Mouse (Mus musculus) gastrocnemius, adult 2 months (tissue): ENCODE data around the gene Naa10. TPM values are rescaled to one million over a fixed set of nuclear protein-coding genes. Genes with fewer than 3 reads are reported as not detected.

Experiments used
- DNase-seq: peaks from one replicate; pipeline ENCODE4 v3.0.0; 2022
- H3K27ac ChIP-seq: fragments of 200-600 bp; 2 replicates; pipeline ENCODE4 v1.8.1; 2022; ENCODE audit warnings: mild to moderate bottlenecking
- H3K4me3 ChIP-seq: fragments of 200-600 bp; 2 replicates; pipeline ENCODE4 v1.8.1; 2022; ENCODE audit warnings: mild to moderate bottlenecking, moderate library complexity
- CTCF ChIP-seq: fragments of 200-600 bp; IDR thresholded peaks from 2 replicates; pipeline ENCODE4 v1.8.1; 2022; ENCODE audit warnings: antibody characterized with exemption, mild to moderate bottlenecking, moderate library complexity
- intact Hi-C: fragments of 180-260 bp; cut with DNase I; formaldehyde crosslinking; loops from one replicate; pipeline ENCODE4 v1.15.1; 2025
- long read RNA-seq, 2 experiments: library from polyadenylated mRNA; stranded (forward); transcript quantifications; one replicate each; pipeline ENCODE4 v2.0.0; 2021
- total RNA-seq, 2 experiments: library from RNA; stranded (reverse); gene quantifications; 2 replicates each; pipeline ENCODE4 v1.2.3; 2021

Naa10 gene
- total RNA-seq = 10 to 100 TPM; 51.2 to 63.4 TPM
- long read RNA-seq, experiment 1, transcript Naa10-201 (8 exons, 962 nt) = minor isoform, 8 of 68 reads
- long read RNA-seq, experiment 1, transcript Naa10-204 (8 exons, 1,031 nt) = major isoform, 51 of 68 reads
- long read RNA-seq, experiment 1, partial matches to known transcripts = 1 of 68 reads
- long read RNA-seq, experiment 1, other reads (novel, unspliced or antisense) = 7 of 68 reads
- long read RNA-seq, experiment 2, transcript Naa10-204 (8 exons, 1,031 nt) = major isoform, 51 of 62 reads
- long read RNA-seq, experiment 2, transcript Naa10-201 (8 exons, 962 nt) = minor isoform, 7 of 62 reads
- long read RNA-seq, experiment 2, partial matches to known transcripts = 1 of 62 reads
- long read RNA-seq, experiment 2, other reads (novel, unspliced or antisense) = 2 of 62 reads

- intact Hi-C loops = loop anchor here (5.0 kb wide), 1 partner anchor 40 kb away; no protein-coding TSS in a partner anchor
- DNase-seq = peak; percentile 93
Measured at GRCm38 (mm10) chrX:73921823-73922549, at the start of gene Naa10, which contains the start of gene Arhgap4. Naa10 (minus strand) TSS chrX:73921944. Arhgap4 (minus strand) TSS chrX:73921870.

DNA sequence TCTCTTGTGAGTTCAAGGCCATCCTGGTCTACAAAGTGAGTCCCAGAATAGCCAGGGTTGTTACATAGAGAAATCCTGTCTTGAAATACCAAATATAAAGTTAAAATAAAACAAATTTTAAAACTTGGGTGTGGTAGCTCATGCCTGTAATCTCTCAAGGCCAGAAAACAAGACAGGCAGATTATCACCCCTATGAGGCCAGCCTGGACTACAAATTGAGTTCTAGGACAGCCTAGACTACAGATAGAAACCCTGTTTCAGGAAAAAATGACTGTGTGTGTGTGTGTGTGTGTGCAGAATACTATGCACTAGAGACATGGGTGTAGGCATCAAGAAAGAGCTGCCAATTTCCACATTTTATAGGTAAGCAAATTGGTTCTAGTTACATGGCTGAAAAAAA lies 49.0 kb upstream of the Naa10 start:
- intact Hi-C loops = no loop called here

More at GRCm38 (mm10) chrX:73921823-73922549, at the start of gene Naa10, which contains the start of gene Arhgap4:
- peak within 1 kb of the TSS; percentile 85 for H3K4me3 ChIP-seq
- TF ChIP-seq CTCF = no peak
- peak within 1 kb of the TSS; percentile 91 for H3K27ac ChIP-seq

DNA sequence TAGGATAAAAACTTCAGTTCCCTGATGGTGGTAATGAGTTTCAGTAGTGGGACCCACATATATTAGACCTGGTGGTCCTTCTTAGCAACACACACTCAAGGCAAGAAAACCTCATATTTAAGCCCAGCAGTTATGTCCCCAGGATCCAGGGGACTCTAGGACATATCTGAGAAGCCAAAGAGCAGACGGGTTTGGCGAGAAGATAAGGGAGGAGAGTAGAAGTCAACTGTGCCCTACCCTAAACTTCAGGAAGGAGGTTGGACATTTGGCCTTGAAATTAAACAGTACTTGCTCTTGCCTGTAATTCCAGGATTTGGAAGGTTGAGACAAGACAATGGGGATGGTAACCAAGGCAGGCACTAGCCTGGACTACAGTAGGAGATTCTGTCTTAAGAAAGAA lies 48.0 kb upstream of the Naa10 start:
- no peak for TF ChIP-seq CTCF
- DNase-seq = no peak
- intact Hi-C loops = loop anchor here (5.0 to 10.0 kb wide), 2 partner anchors 275 to 443 kb away; partner anchors contain the start of gene Flna

More for the DNA sequence above, 49.0 kb upstream of the Naa10 start:
- no peak overlapping the region for H3K27ac ChIP-seq
- DNase-seq = no peak
- no peak overlapping the region for H3K4me3 ChIP-seq
- TF ChIP-seq CTCF = no peak

DNA sequence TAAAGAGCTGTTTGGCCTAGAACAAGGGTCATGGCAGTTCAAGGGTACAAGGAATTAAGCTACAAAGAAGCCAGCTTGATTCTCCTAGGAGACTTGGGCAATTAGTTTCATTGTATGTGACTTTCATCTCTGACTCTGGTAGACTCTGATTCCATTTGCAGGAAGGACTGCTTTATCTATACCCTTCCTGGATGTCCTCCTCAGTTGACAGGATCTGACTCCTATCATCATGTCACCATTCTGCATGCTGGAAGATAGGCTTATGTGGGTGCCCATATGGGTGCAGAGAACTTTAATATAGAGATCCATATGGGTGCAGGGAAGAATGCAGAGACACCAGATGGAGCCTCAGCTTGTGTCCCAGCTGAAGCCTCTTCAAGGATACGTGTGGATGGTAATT lies 47.4 kb upstream of the Naa10 start:
- intact Hi-C loops = loop anchor here (5.0 to 10.0 kb wide), 2 partner anchors 276 to 443 kb away; partner anchors contain the start of gene Flna
- TF ChIP-seq CTCF = no peak
- no peak overlapping the region for H3K27ac ChIP-seq
- DNase-seq = no peak
- H3K4me3 ChIP-seq = no peak overlapping the region

More for the DNA sequence above, 48.0 kb upstream of the Naa10 start:
- H3K4me3 ChIP-seq = no peak overlapping the region
- no peak overlapping the region for H3K27ac ChIP-seq

DNA sequence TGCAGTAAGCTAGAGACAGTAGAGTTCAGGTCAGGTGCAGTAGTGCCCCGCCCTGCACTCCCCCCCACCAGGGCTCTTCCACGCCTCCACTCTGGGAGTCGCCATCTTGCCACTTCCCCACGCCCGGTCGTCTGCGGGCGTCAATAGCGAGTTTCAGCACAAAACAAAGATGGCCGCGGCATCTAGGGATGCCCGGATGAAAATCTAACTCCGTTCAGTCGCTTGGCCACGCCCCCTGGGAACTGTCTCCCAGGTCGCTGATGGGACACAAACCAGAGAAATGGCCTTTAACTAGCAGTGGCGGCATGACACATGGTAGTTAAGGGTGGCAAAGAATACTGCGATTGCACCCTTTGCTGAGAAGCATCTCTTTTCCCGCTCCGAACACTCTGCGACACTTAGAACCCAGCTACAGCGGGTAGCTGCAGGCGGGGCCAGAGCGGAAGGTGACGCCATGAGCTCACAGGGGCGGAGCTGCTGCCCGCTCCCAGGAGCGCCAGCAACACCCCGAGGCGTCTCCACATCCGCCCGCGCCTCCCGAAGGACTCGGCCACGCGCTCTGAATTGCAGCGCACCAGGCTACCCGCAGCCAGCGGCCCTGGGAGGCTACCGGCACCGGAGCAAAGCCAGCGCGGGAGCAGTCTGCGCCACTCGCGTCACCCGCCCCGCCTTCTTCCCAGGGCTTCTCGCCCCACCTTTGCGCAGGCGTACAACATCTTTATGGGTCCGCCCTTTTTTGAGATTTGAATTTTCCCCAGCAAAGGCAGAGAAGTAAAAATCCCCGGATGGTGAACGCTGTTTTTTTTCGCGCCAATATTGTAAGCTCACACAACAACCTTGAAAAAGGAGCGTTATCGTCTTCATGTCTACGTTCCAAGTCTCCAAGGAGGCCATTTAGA lies 45.7 kb upstream of the Naa10 start:
- H3K4me3 ChIP-seq = peak overlapping the region; percentile 90
- DNase-seq = peak; percentile 90
- intact Hi-C loops = loop anchor here (5.0 to 10.0 kb wide), 2 partner anchors 277 to 445 kb away; partner anchors contain the start of gene Flna
- no peak for TF ChIP-seq CTCF
- peak overlapping the region; percentile 95 for H3K27ac ChIP-seq

DNA sequence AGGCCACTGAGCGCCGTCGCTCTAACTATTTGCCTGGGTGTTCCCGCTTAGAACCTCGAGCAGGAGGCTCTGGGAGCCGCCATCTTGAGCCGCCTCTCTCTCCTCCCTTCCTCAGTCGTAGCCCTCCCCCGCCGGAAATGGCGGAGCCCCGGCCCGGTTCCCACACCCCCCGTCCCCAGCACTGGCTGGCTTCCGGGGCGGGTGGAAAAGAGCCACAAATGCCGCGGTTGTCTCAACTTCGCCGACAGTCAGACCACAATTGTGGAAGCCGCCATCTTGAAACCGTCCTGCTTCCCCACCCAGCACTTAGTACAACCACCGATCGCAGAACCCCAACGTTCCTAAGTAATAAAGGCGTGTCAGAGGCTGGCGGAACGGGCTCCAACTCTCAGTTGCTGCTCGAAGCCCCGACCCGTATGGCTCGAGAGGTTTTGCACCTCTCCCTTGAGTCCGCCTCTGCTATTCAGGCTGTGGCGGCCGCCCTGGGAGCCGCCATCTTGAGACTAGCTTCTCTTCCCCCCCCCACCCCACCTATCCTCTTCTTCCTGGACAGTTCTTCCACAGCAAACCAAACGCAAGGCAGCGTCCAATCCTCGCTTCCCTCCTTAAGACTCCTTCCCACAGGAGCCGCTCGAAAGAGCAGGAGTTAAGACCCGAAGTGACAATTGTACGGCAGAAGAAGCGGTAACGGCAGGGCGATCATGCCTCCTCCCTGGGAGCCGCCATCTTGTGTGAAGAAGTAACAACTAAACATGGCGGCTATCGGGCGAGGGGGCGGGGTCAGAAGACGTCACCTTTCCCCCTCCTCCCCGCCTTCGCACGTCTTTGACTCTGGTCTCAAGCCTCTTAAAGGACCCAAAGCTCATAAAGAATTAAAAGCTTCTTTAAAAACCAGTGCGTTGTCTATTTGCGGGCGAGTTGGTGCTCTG lies 44.8 kb upstream of the Naa10 start, which contains the start of gene Hcfc1:
TSS of gene Hcfc1 (minus strand) at position 110 of the 929 bp plus-strand sequence.
- no peak for TF ChIP-seq CTCF
- intact Hi-C loops = loop anchor here (5.0 to 10.0 kb wide), 2 partner anchors 278 to 446 kb away; partner anchors contain the start of gene Flna
- peak; percentile 94 for DNase-seq
- Histone ChIP-seq H3K27ac (peak within 1 kb of the TSS; percentile 95), H3K4me3 (peak within 1 kb of the TSS; percentile 90)

- intact Hi-C loops = loop anchor here (5.0 to 10.0 kb wide), 2 partner anchors 279 to 447 kb away; partner anchors contain the start of gene Flna
- TF ChIP-seq CTCF = no peak
- Histone ChIP-seq H3K4me3 (peak overlapping the region; percentile 90), H3K27ac (peak overlapping the region; percentile 95)
- peak; percentile 43 for DNase-seq
Measured at GRCm38 (mm10) chrX:73965307-73965706, 43.6 kb upstream of the Naa10 start.

DNA sequence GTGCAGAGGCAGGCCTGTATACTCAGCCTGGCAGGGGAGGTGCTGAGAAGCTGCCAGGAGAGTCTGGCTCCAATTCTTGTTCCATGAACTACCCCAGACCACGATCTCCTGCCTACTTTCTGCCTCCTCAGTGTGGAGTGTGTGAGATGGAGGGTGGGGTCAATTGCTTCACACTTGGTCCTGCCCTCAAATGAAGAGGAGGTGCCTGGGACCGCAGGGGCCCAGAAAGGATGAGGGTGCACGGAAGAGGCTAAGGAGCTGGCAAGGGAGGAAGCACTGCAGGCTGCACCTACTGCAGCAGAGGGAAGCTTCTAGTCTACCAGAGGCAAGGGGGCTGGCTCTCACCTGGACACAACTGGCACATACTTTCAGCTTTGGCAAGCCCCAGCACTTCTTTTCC lies 42.6 kb upstream of the Naa10 start:
- peak; percentile 46 for DNase-seq
- Histone ChIP-seq H3K27ac (peak overlapping the region; percentile 62), H3K4me3 (peak overlapping the region; percentile 90)
- intact Hi-C loops = loop anchor here (5.0 to 10.0 kb wide), 3 partner anchors 42 to 280 kb away; partner anchors contain the start of genes Arhgap4, Flna, Idh3g and Naa10
- TF ChIP-seq CTCF = no peak

DNA sequence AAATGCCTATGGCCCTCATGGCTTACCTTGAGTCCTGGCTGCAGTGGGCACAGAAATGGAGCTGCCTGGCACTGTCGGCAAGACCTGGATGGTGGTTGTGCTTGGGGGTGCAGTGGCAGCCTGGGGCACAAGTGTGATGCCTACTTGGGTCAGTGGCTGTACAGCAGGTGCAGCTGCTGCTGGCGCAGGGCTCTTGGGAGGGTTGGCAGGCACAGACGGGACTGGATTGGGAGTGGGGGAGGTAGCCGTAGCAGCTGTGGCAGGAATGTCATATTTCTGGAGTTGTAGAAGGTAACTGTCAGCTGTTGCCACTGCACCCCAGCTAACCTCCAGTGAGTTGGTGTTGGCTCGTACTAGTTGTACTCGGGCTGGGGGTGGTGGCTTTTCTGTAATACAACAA lies 33.2 kb upstream of the Naa10 start:
- peak; percentile 78 for DNase-seq
- H3K27ac ChIP-seq = peak overlapping the region; percentile 71
- H3K4me3 ChIP-seq = no peak overlapping the region
- TF ChIP-seq CTCF = no peak
- intact Hi-C loops = no loop called here

DNA sequence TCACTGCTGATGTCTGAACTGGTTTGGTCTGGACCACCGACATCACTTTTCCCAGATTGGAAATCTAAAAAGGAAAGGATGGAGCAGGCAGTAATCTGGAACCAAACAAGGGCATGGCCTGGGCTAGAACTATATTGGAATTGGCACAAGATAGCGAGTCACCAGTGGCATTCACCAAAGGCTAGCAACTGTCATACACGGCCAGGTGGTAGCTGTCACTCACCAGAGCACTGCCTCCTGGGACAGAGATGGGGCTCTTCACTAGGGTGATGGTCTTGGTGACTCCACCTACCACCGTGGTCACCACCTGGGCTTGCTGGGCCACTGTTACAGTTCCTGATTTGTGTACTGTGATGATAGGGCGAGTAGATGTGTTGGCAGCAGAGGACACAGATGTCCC lies 30.9 kb upstream of the Naa10 start:
- intact Hi-C loops = no loop called here
- DNase-seq = peak; percentile 36
- no peak for TF ChIP-seq CTCF
- Histone ChIP-seq H3K4me3 (no peak overlapping the region), H3K27ac (peak overlapping the region; percentile 24; the same call in 1 of the 2 replicates)
